17 mouse cellular contexts compared by ENCODE assay signal in genomic region chr8:109799245-109799644, GRCm38 (mm10).
"Had no signal": no experiment of that assay in that cellular context is flagged by ENCODE, and none has a peak within 500 bp of the region (broad histone marks: within the 10 kb centered on the region; RNA-seq: fewer than 3 reads in every experiment).

No protein-coding gene starts in this region.

- DNase-seq: kidney, adult 2 months; kidney, postnatal 36 days; lung, postnatal 14 days; retina, postnatal 1 day; right cerebral cortex, postnatal 4 days; spleen, adult 18-20 months; thymus, adult 18-20 months; thymus, postnatal 14 days had no signal

- ATAC-seq: liver, embryonic 12.5 days; midbrain, embryonic 16.5 days had no signal

- H3K4me3 ChIP-seq: left cerebral cortex, adult 2 months; limb, embryonic 10.5 days; liver, embryonic 12.5 days; lung, embryonic 15.5 days; midbrain, embryonic 12.5 days; neural tube, embryonic 13.5 days had no signal

- H3K27me3 ChIP-seq: liver, embryonic 12.5 days; lung, embryonic 15.5 days; midbrain, embryonic 12.5 days; neural tube, embryonic 13.5 days had no signal

- H3K4me1 ChIP-seq: lung, embryonic 15.5 days; midbrain, embryonic 12.5 days had no signal

- H3K27ac ChIP-seq: kidney, postnatal 0 days; left cerebral cortex, adult 2 months; limb, embryonic 10.5 days; liver, embryonic 12.5 days; lung, embryonic 15.5 days; macrophage; midbrain, embryonic 12.5 days; neural tube, embryonic 13.5 days had no signal

- H3K9me3 ChIP-seq: limb, embryonic 10.5 days; liver, embryonic 12.5 days; lung, embryonic 15.5 days; midbrain, embryonic 12.5 days; neural tube, embryonic 13.5 days had no signal

- H3K36me3 ChIP-seq: lung, embryonic 15.5 days had no signal

- H3K9ac ChIP-seq: liver, embryonic 12.5 days; lung, embryonic 15.5 days; midbrain, embryonic 12.5 days; neural tube, embryonic 13.5 days had no signal

- H3K4me2 ChIP-seq: liver, embryonic 12.5 days; lung, embryonic 15.5 days; midbrain, embryonic 12.5 days; neural tube, embryonic 13.5 days had no signal
